In the genomic region with DNA sequence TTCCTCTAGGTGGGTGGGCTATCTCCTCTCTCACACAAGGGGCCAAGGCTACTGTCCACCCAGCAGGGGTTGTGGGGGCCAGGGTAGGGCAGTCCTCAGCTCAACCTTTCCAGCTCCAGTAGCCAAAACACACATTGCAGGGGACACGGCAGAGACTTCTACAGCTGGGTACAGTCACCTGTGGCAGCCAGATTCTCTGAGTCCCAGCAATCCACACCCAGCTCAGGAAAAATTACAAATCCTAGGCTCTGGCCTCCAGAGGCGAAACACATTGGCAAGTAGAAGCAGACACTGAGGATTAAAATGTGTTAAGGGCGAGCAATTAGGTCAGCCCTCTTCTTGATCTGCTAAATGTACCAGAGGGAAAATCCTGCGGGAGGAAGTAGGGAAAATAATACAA, we compare ENCODE assay signal across 15 mouse cellular contexts.
"Had no signal": no experiment of that assay in that cellular context is flagged by ENCODE, and none has a peak within 500 bp of the region (broad histone marks: within the 10 kb centered on the region; RNA-seq: fewer than 3 reads in every experiment).

No protein-coding gene starts in this region.

- H3K9ac ChIP-seq: limb, embryonic 15.5 days; liver, embryonic 12.5 days; lung, embryonic 14.5 days; midbrain, embryonic 15.5 days; neural tube, embryonic 13.5 days had no signal

- H3K4me1 ChIP-seq: liver, embryonic 12.5 days; midbrain, embryonic 15.5 days; neural tube, embryonic 13.5 days had no signal

- H3K36me3 ChIP-seq: limb, embryonic 15.5 days; liver, embryonic 12.5 days; midbrain, embryonic 10.5 days; midbrain, embryonic 15.5 days; neural tube, embryonic 13.5 days had no signal

- H3K9me3 ChIP-seq: limb, embryonic 15.5 days; liver, embryonic 12.5 days; midbrain, embryonic 15.5 days; neural tube, embryonic 13.5 days had no signal

- DNase-seq: kidney, postnatal 4 days; lung, embryonic 14.5 days; lung, postnatal 10 days; lung, postnatal 4 days; right cerebral cortex, adult 18-20 months; right cerebral cortex, postnatal 25 days; thymus, adult 18-20 months; thymus, postnatal 14 days had no signal

- H3K27me3 ChIP-seq: limb, embryonic 15.5 days; midbrain, embryonic 15.5 days; neural tube, embryonic 13.5 days had no signal

- H3K27ac ChIP-seq: layer of hippocampus, adult 2 months; limb, embryonic 15.5 days; liver, embryonic 12.5 days; midbrain, embryonic 10.5 days; midbrain, embryonic 15.5 days; neural tube, embryonic 13.5 days had no signal

- H3K4me2 ChIP-seq: limb, embryonic 15.5 days; liver, embryonic 12.5 days; lung, embryonic 14.5 days; midbrain, embryonic 15.5 days; neural tube, embryonic 13.5 days had no signal

- H3K4me3 ChIP-seq: layer of hippocampus, adult 2 months; limb, embryonic 15.5 days; liver, embryonic 12.5 days; midbrain, embryonic 10.5 days; midbrain, embryonic 15.5 days; neural tube, embryonic 13.5 days had no signal

- ATAC-seq: intestine, postnatal 0 days; liver, embryonic 12.5 days; midbrain, embryonic 15.5 days had no signal
